Mouse (Mus musculus): ENCODE results near the gene Gm37419. TPM values are rescaled to one million over a fixed set of nuclear protein-coding genes. Genes with fewer than 3 reads are reported as not detected.

Gm37419 gene
- polyA plus RNA-seq, 1 experiment: not detected

- H3ac ChIP-seq (ENCODE audit: control insufficient read depth, insufficient read length): no peak overlapping the region
- H3K36me3 ChIP-seq (ENCODE audit: control insufficient read depth, insufficient read depth): peaks cover 73% of the 10 kb centered on the region
- TF ChIP-seq POLR2A (IDR thresholded peaks at IDR 0.05; ENCODE audit: insufficient read length, low read depth) (no peak), CEBPB (IDR thresholded peaks at IDR 0.05; ENCODE audit: insufficient read depth, poor library complexity, severe bottlenecking) (no peak), REST (IDR thresholded peaks at IDR 0.05; ENCODE audit: insufficient read depth, insufficient read length) (no peak), SRF (IDR thresholded peaks at IDR 0.05; ENCODE audit: control insufficient read depth, insufficient read length, low read depth) (no peak), E2F4 (IDR thresholded peaks at IDR 0.05; ENCODE audit: insufficient read depth) (no peak), POLR2AphosphoS2 (IDR thresholded peaks at IDR 0.05; ENCODE audit: insufficient read length, low read depth) (no peak), TCF12 (IDR thresholded peaks at IDR 0.05; ENCODE audit: insufficient read depth, poor library complexity, severe bottlenecking) (no peak), MAX (IDR thresholded peaks at IDR 0.05; ENCODE audit: low read depth) (no peak), MYOD1 (IDR thresholded peaks at IDR 0.05; ENCODE audit: control insufficient read depth in 1 of 3, insufficient read length in 2 of 3, low read depth in 2 of 3) (no peak), TCF3 (IDR thresholded peaks at IDR 0.05; ENCODE audit: insufficient read length, low read depth) (no peak), MYOG (IDR thresholded peaks at IDR 0.05; ENCODE audit: control insufficient read depth in 1 of 3, insufficient read depth in 1 of 3, insufficient read length in 2 of 3, low read depth in 2 of 3) (no peak), USF1 (IDR thresholded peaks at IDR 0.05; ENCODE audit: low read depth) (no peak)
- no peak overlapping the region for H3K4me2 ChIP-seq (ENCODE audit: low read depth)
- no peak overlapping the region for H3K4me3 ChIP-seq
- H3K79me2 ChIP-seq (ENCODE audit: control insufficient read depth, insufficient read depth): no peaks in the 10 kb centered on the region
- H3K27me3 ChIP-seq (ENCODE audit: control insufficient read depth, insufficient read depth, insufficient read length): no peaks in the 10 kb centered on the region
Measured at GRCm38 (mm10) chr16:23968888-23969287, 19.4 kb upstream of the Gm37419 start.

- H3K27me3 ChIP-seq (ENCODE audit: control insufficient read depth, insufficient read depth, insufficient read length): no peaks in the 10 kb centered on the region
- peaks cover 78% of the 10 kb centered on the region for H3K36me3 ChIP-seq (ENCODE audit: control insufficient read depth, insufficient read depth)
- TF ChIP-seq POLR2A (IDR thresholded peaks at IDR 0.05; ENCODE audit: insufficient read length, low read depth) (no peak), E2F4 (IDR thresholded peaks at IDR 0.05; ENCODE audit: insufficient read depth) (no peak), REST (IDR thresholded peaks at IDR 0.05; ENCODE audit: insufficient read depth, insufficient read length) (no peak), POLR2AphosphoS2 (IDR thresholded peaks at IDR 0.05; ENCODE audit: insufficient read length, low read depth) (peak; percentile 31), TCF12 (IDR thresholded peaks at IDR 0.05; ENCODE audit: insufficient read depth, poor library complexity, severe bottlenecking) (no peak), MAX (IDR thresholded peaks at IDR 0.05; ENCODE audit: low read depth) (no peak)
- no peak overlapping the region for H3ac ChIP-seq (ENCODE audit: control insufficient read depth, insufficient read length)
- H3K79me2 ChIP-seq (ENCODE audit: control insufficient read depth, insufficient read depth): no peaks in the 10 kb centered on the region
- H3K4me2 ChIP-seq (ENCODE audit: low read depth): no peak overlapping the region
- H3K4me3 ChIP-seq: no peak overlapping the region
Measured at GRCm38 (mm10) chr16:23969919-23970318, 18.4 kb upstream of the Gm37419 start.

GRCm38 (mm10) chr16:23972126-23972740 lies 16.0 kb upstream of the Gm37419 start:
- no peak overlapping the region for H3K4me3 ChIP-seq
- peaks cover under 1% of the 10 kb centered on the region for H3K79me2 ChIP-seq (ENCODE audit: control insufficient read depth, insufficient read depth)
- H3ac ChIP-seq (ENCODE audit: control insufficient read depth, insufficient read length): no peak overlapping the region
- peaks cover 77% of the 10 kb centered on the region for H3K36me3 ChIP-seq (ENCODE audit: control insufficient read depth, insufficient read depth)
- TF ChIP-seq POLR2AphosphoS2 (IDR thresholded peaks at IDR 0.05; ENCODE audit: insufficient read length, low read depth) (peak; percentile 11), TCF12 (IDR thresholded peaks at IDR 0.05; ENCODE audit: insufficient read depth, poor library complexity, severe bottlenecking) (no peak)
- H3K27me3 ChIP-seq (ENCODE audit: control insufficient read depth, insufficient read depth, insufficient read length): no peaks in the 10 kb centered on the region
- H3K4me2 ChIP-seq (ENCODE audit: low read depth): no peak overlapping the region

- H3ac ChIP-seq (ENCODE audit: control insufficient read depth, insufficient read length): no peak overlapping the region
- H3K36me3 ChIP-seq (ENCODE audit: control insufficient read depth, insufficient read depth): peaks cover 78% of the 10 kb centered on the region
- no peaks in the 10 kb centered on the region for H3K27me3 ChIP-seq (ENCODE audit: control insufficient read depth, insufficient read depth, insufficient read length)
- no peak overlapping the region for H3K4me3 ChIP-seq
- no peak for TF ChIP-seq REST (IDR thresholded peaks at IDR 0.05; ENCODE audit: insufficient read depth, insufficient read length)
- TF ChIP-seq MYOG (IDR thresholded peaks at IDR 0.05; ENCODE audit: control insufficient read depth in 1 of 3, insufficient read depth in 1 of 3, insufficient read length in 2 of 3, low read depth in 2 of 3): no peak
- no peak for TF ChIP-seq POLR2A (IDR thresholded peaks at IDR 0.05; ENCODE audit: insufficient read length, low read depth)
- no peak for TF ChIP-seq MAX (IDR thresholded peaks at IDR 0.05; ENCODE audit: low read depth)
- no peak for TF ChIP-seq SRF (IDR thresholded peaks at IDR 0.05; ENCODE audit: control insufficient read depth, insufficient read length, low read depth)
- no peak for TF ChIP-seq POLR2AphosphoS2 (IDR thresholded peaks at IDR 0.05; ENCODE audit: insufficient read length, low read depth)
- no peak for TF ChIP-seq TCF12 (IDR thresholded peaks at IDR 0.05; ENCODE audit: insufficient read depth, poor library complexity, severe bottlenecking)
- H3K79me2 ChIP-seq (ENCODE audit: control insufficient read depth, insufficient read depth): peaks cover 7% of the 10 kb centered on the region
- H3K4me2 ChIP-seq (ENCODE audit: low read depth): no peak overlapping the region
Measured at GRCm38 (mm10) chr16:23972901-23973300, 15.4 kb upstream of the Gm37419 start.

- Histone ChIP-seq H3K36me3 (ENCODE audit: control insufficient read depth, insufficient read depth) (peaks cover 70% of the 10 kb centered on the region), H3K27me3 (ENCODE audit: control insufficient read depth, insufficient read depth, insufficient read length) (no peaks in the 10 kb centered on the region), H3K4me2 (ENCODE audit: low read depth) (no peak overlapping the region), H3K4me3 (no peak overlapping the region), H3K79me2 (ENCODE audit: control insufficient read depth, insufficient read depth) (peaks cover 14% of the 10 kb centered on the region), H3ac (ENCODE audit: control insufficient read depth, insufficient read length) (no peak overlapping the region)
- TF ChIP-seq SRF (IDR thresholded peaks at IDR 0.05; ENCODE audit: control insufficient read depth, insufficient read length, low read depth): no peak
- no peak for TF ChIP-seq REST (IDR thresholded peaks at IDR 0.05; ENCODE audit: insufficient read depth, insufficient read length)
- TF ChIP-seq TCF3 (IDR thresholded peaks at IDR 0.05; ENCODE audit: insufficient read length, low read depth): no peak
- TF ChIP-seq MYOD1 (IDR thresholded peaks at IDR 0.05; ENCODE audit: control insufficient read depth in 1 of 3, insufficient read length in 2 of 3, low read depth in 2 of 3): no peak
- no peak for TF ChIP-seq E2F4 (IDR thresholded peaks at IDR 0.05; ENCODE audit: insufficient read depth)
- no peak for TF ChIP-seq POLR2A (IDR thresholded peaks at IDR 0.05; ENCODE audit: insufficient read length, low read depth)
- no peak for TF ChIP-seq TCF12 (IDR thresholded peaks at IDR 0.05; ENCODE audit: insufficient read depth, poor library complexity, severe bottlenecking)
- no peak for TF ChIP-seq CEBPB (IDR thresholded peaks at IDR 0.05; ENCODE audit: insufficient read depth, poor library complexity, severe bottlenecking)
- TF ChIP-seq MAX (IDR thresholded peaks at IDR 0.05; ENCODE audit: low read depth): no peak
- TF ChIP-seq MYOG (IDR thresholded peaks at IDR 0.05; ENCODE audit: control insufficient read depth in 1 of 3, insufficient read depth in 1 of 3, insufficient read length in 2 of 3, low read depth in 2 of 3): no peak
- no peak for TF ChIP-seq USF1 (IDR thresholded peaks at IDR 0.05; ENCODE audit: low read depth)
- no peak for TF ChIP-seq POLR2AphosphoS2 (IDR thresholded peaks at IDR 0.05; ENCODE audit: insufficient read length, low read depth)
Measured at GRCm38 (mm10) chr16:23973635-23974367, 14.5 kb upstream of the Gm37419 start.

Measured in myocyte (in vitro differentiated cells).